Mouse (Mus musculus): ENCODE measurements at regions not wholly inside any gene's neighbourhood (a gene's known extent, or its start where the extent isn't known, plus 50 kb on each side); places are given as distances from the start of the nearest gene placed in this dataset.

DNA sequence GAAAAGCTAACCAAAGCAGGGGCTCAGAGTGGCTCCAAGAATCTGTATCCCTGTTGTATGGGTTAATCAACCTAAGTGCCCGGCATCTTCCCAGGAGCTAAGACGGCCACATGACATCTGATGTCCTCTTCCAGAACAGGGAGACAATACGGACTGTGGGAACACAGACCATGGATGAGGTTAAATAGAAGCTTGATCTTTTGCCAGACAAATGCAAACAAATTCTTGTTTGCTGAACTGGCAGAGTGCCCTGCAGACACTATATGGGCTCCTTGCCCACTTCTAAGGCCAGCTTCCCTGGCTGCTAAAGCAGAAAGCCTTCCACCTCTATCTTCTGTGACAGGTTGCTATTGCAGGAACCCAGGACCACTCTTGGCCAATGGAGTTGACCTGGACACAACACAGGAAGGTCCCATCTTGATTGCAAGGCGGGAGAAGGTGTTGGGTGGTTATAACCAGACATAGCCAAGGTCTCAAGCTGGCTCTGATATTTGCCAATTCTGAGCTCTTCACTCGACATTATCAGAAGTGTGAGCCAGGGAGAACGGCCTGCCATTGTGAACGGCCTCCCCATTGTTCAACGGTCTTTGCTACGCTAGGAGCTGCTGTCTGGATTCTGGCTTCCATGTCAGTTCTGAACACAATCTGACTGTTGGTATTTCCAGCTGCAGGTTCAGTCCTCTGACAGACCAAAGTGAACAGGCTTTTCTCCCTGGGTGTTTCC, 237.5 kb upstream of the 3110018I06Rik start:
- TF ChIP-seq CTCF (IDR thresholded peaks at IDR 0.05; ENCODE audit: control insufficient read depth, insufficient read depth, insufficient read length) (no peak), MAX (IDR thresholded peaks at IDR 0.05) (no peak), MYOD1 (IDR thresholded peaks at IDR 0.05; ENCODE audit: control insufficient read depth, insufficient read length, low read depth) (no peak), USF1 (IDR thresholded peaks at IDR 0.05; ENCODE audit: low read depth) (no peak), FOSL1 (IDR thresholded peaks at IDR 0.05; ENCODE audit: insufficient read depth, low read length, poor library complexity, severe bottlenecking) (no peak), MYOG (IDR thresholded peaks at IDR 0.05; ENCODE audit: control insufficient read depth, extremely low read depth, insufficient read length) (no peak), CEBPB (IDR thresholded peaks at IDR 0.05; ENCODE audit: low read depth) (no peak)
